Mouse (Mus musculus) liver, embryonic 13.5 days (tissue): Measurements from ENCODE around the gene Fndc7. TPM values are rescaled to one million over a fixed set of nuclear protein-coding genes. Genes with fewer than 3 reads are reported as not detected.

Source experiments
- ATAC-seq: fragments of 200-750 bp; cut with Nextera tagmentation; 2 replicates; pipeline ENCODE4 v1.8.0; 2017; ENCODE audit warnings: low read depth, mild to moderate bottlenecking, moderate number of reproducible peaks, moderate library complexity
- DNase-seq: peaks from one replicate; pipeline ENCODE4 v3.0.0; 2022
- H3K27ac ChIP-seq: fragments of 300-500 bp; sonication (generic); 2 replicates; pipeline ENCODE4 v1.5.1; 2015; ENCODE audit warnings: moderate library complexity, mild to moderate bottlenecking, inconsistent platforms
- H3K27me3 ChIP-seq: fragments of 300-500 bp; sonication (generic); 2 replicates; pipeline ENCODE4 v1.6.1; 2015; ENCODE audit warnings: mild to moderate bottlenecking, inconsistent platforms
- H3K36me3 ChIP-seq: fragments of 300-500 bp; sonication (generic); 2 replicates; pipeline ENCODE4 v1.6.1; 2015; ENCODE audit warnings: mild to moderate bottlenecking, inconsistent platforms
- H3K4me1 ChIP-seq: fragments of 300-500 bp; sonication (generic); replicated peaks from 2 replicates; pipeline ENCODE4 v1.6.1; 2015; ENCODE audit warnings: inconsistent platforms
- H3K4me2 ChIP-seq: fragments of 300-500 bp; sonication (generic); 2 replicates; pipeline ENCODE4 v1.6.1; 2015; ENCODE audit warnings: inconsistent platforms, mild to moderate bottlenecking, moderate library complexity
- H3K4me3 ChIP-seq: fragments of 300-500 bp; sonication (generic); replicated peaks from 2 replicates; pipeline ENCODE4 v1.5.1; 2015; ENCODE audit warnings: mild to moderate bottlenecking, inconsistent platforms
- H3K9ac ChIP-seq: fragments of 300-500 bp; sonication (generic); 2 replicates; pipeline ENCODE4 v1.6.1; 2015; ENCODE audit warnings: mild to moderate bottlenecking, inconsistent platforms
- H3K9me3 ChIP-seq: fragments of 300-500 bp; sonication (generic); replicated peaks from 2 replicates; pipeline ENCODE4 v1.6.1; 2016; ENCODE audit warnings: inconsistent platforms
- WGBS: fragments of 180-500 bp; shearing (Covaris S2); methylation state at CpG from one replicate; pipeline ENCODE4 v1.1.7; 2015; ENCODE audit not compliant: insufficient replicate concordance; 5-methylcytosine and 5-hydroxymethylcytosine counted together
- polyA plus RNA-seq: library from polyadenylated mRNA; unstranded; fragments of >200 nt; fragmentation: Nextera tagmentation; extraction: Ambion mirVana; gene quantifications from 2 replicates; pipeline ENCODE4 v1.2.1, GENCODE M21; 2015

The Fndc7 gene
- 0.05 TPM in 1 of 2 replicates, not detected in the other for polyA plus RNA-seq

GRCm38 (mm10) chr3:108889908-108890307 is at the start of gene Fndc7:
Fndc7 (minus strand) TSS chr3:108890008.
- Histone ChIP-seq H3K36me3 (no peaks in the 10 kb centered on the region), H3K4me1 (peaks cover 19% of the 10 kb centered on the region), H3K27ac (no peak within 1 kb of the TSS), H3K9ac (no peak within 1 kb of the TSS), H3K9me3 (no peaks in the 10 kb centered on the region), H3K27me3 (no peaks in the 10 kb centered on the region), H3K4me3 (no peak within 1 kb of the TSS), H3K4me2 (no peak within 1 kb of the TSS)
- WGBS = 70% methylated on average over 1 of the region's 1 CpGs
- ATAC-seq (no peak), DNase-seq (no peak)

GRCm38 (mm10) chr3:108939573-108939972 is 49.8 kb upstream of the Fndc7 start, which contains the start of gene Henmt1:
Henmt1 (plus strand) TSS chr3:108939873.
- Histone ChIP-seq H3K9ac (no peak within 1 kb of the TSS), H3K9me3 (no peaks in the 10 kb centered on the region), H3K27me3 (no peaks in the 10 kb centered on the region), H3K4me2 (peak within 1 kb of the TSS; percentile 53), H3K4me1 (0 out of 2 replicates have a peak, but pooled peaks cover 6% of the 10 kb centered on the region), H3K4me3 (peak within 1 kb of the TSS; percentile 25; the same call in 1 of the 2 replicates), H3K36me3 (no peaks in the 10 kb centered on the region), H3K27ac (no peak within 1 kb of the TSS)
- ATAC-seq (no peak), DNase-seq (no peak)
- 73% methylated on average over 5 of the region's 5 CpGs for WGBS

- H3K9ac ChIP-seq = no peak overlapping the region
- DNase-seq = no peak
- H3K36me3 ChIP-seq = no peaks in the 10 kb centered on the region
- H3K4me1 ChIP-seq = 0 out of 2 replicates have a peak, but pooled peaks cover 6% of the 10 kb centered on the region
- no peaks in the 10 kb centered on the region for H3K9me3 ChIP-seq
- H3K4me2 ChIP-seq = no peak overlapping the region
- 77% methylated on average over 5 of the region's 5 CpGs for WGBS
- ATAC-seq = no peak
- H3K27me3 ChIP-seq = no peaks in the 10 kb centered on the region
- H3K4me3 ChIP-seq = no peak overlapping the region
- no peak overlapping the region for H3K27ac ChIP-seq
Observed at GRCm38 (mm10) chr3:108938691-108939090, 48.9 kb upstream of the Fndc7 start.

- Histone ChIP-seq H3K4me2 (no peak overlapping the region), H3K9ac (no peak overlapping the region), H3K27ac (no peak overlapping the region), H3K4me1 (no peaks in the 10 kb centered on the region), H3K27me3 (no peaks in the 10 kb centered on the region), H3K36me3 (no peaks in the 10 kb centered on the region), H3K9me3 (no peaks in the 10 kb centered on the region), H3K4me3 (no peak overlapping the region)
- DNase-seq = no peak
- ATAC-seq = no peak
- 76% methylated on average over 6 of the region's 6 CpGs for WGBS
Observed at GRCm38 (mm10) chr3:108933557-108933956, 43.7 kb upstream of the Fndc7 start.

- H3K9ac ChIP-seq = no peak overlapping the region
- no peak overlapping the region for H3K27ac ChIP-seq
- no peak overlapping the region for H3K4me2 ChIP-seq
- no peaks in the 10 kb centered on the region for H3K9me3 ChIP-seq
- 42% methylated on average over 1 of the region's 1 CpGs for WGBS
- no peaks in the 10 kb centered on the region for H3K36me3 ChIP-seq
- no peak for ATAC-seq
- peaks cover 21% of the 10 kb centered on the region for H3K4me1 ChIP-seq
- no peaks in the 10 kb centered on the region for H3K27me3 ChIP-seq
- DNase-seq = no peak
- no peak overlapping the region for H3K4me3 ChIP-seq
Observed at GRCm38 (mm10) chr3:108926308-108926707, 36.5 kb upstream of the Fndc7 start.

- no peak for ATAC-seq
- WGBS = 76% methylated on average over 4 of the region's 4 CpGs
- Histone ChIP-seq H3K27me3 (no peaks in the 10 kb centered on the region), H3K4me1 (peaks cover 27% of the 10 kb centered on the region), H3K4me3 (no peak overlapping the region), H3K36me3 (no peaks in the 10 kb centered on the region), H3K9ac (no peak overlapping the region), H3K4me2 (no peak overlapping the region), H3K9me3 (no peaks in the 10 kb centered on the region), H3K27ac (no peak overlapping the region)
- DNase-seq = no peak
Observed at GRCm38 (mm10) chr3:108925677-108926076, 35.9 kb upstream of the Fndc7 start.

GRCm38 (mm10) chr3:108921822-108922221 is 32.0 kb upstream of the Fndc7 start:
- H3K27ac ChIP-seq = peak overlapping the region; percentile 62
- peak overlapping the region; percentile 9; the same call in 1 of the 2 replicates for H3K4me2 ChIP-seq

GRCm38 (mm10) chr3:108920442-108921070 is 30.7 kb upstream of the Fndc7 start:
- Histone ChIP-seq H3K4me3 (no peak overlapping the region), H3K4me1 (peaks cover 59% of the 10 kb centered on the region), H3K36me3 (no peaks in the 10 kb centered on the region), H3K4me2 (no peak overlapping the region), H3K9me3 (no peaks in the 10 kb centered on the region), H3K9ac (no peak overlapping the region), H3K27ac (no peak overlapping the region), H3K27me3 (no peaks in the 10 kb centered on the region)
- WGBS = 77% methylated on average over 3 of the region's 3 CpGs
- ATAC-seq (no peak), DNase-seq (no peak)

More at GRCm38 (mm10) chr3:108921822-108922221, 32.0 kb upstream of the Fndc7 start:
- Histone ChIP-seq H3K27me3 (no peaks in the 10 kb centered on the region), H3K36me3 (no peaks in the 10 kb centered on the region), H3K9ac (no peak overlapping the region), H3K9me3 (no peaks in the 10 kb centered on the region), H3K4me3 (no peak overlapping the region), H3K4me1 (peaks cover 53% of the 10 kb centered on the region)
- 25% methylated on average over 1 of the region's 1 CpGs for WGBS
- ATAC-seq (peak; percentile 99), DNase-seq (peak; percentile 67)

- Histone ChIP-seq H3K27me3 (no peaks in the 10 kb centered on the region), H3K4me1 (peaks cover 61% of the 10 kb centered on the region), H3K9me3 (no peaks in the 10 kb centered on the region), H3K4me2 (no peak overlapping the region), H3K4me3 (no peak overlapping the region), H3K27ac (no peak overlapping the region), H3K9ac (no peak overlapping the region), H3K36me3 (no peaks in the 10 kb centered on the region)
- 83% methylated on average over 1 of the region's 1 CpGs for WGBS
- no peak for DNase-seq
- ATAC-seq = no peak
Observed at GRCm38 (mm10) chr3:108918852-108919251, 29.0 kb upstream of the Fndc7 start.

- H3K9me3 ChIP-seq = no peaks in the 10 kb centered on the region
- 65% methylated on average over 3 of the region's 3 CpGs for WGBS
- DNase-seq = no peak
- no peak overlapping the region for H3K27ac ChIP-seq
- no peaks in the 10 kb centered on the region for H3K36me3 ChIP-seq
- no peak overlapping the region for H3K9ac ChIP-seq
- no peak overlapping the region for H3K4me2 ChIP-seq
- H3K27me3 ChIP-seq = no peaks in the 10 kb centered on the region
- no peak overlapping the region for H3K4me3 ChIP-seq
- H3K4me1 ChIP-seq = peaks cover 61% of the 10 kb centered on the region
- ATAC-seq = no peak
Observed at GRCm38 (mm10) chr3:108917986-108918385, 28.2 kb upstream of the Fndc7 start.

- H3K9ac ChIP-seq = peak overlapping the region; percentile 26
- H3K4me1 ChIP-seq = peaks cover 58% of the 10 kb centered on the region
- WGBS = 38% methylated on average over 4 of the region's 4 CpGs
Observed at GRCm38 (mm10) chr3:108916857-108917256, 27.0 kb upstream of the Fndc7 start.

GRCm38 (mm10) chr3:108915999-108916398 is 26.2 kb upstream of the Fndc7 start:
- 64% methylated on average over 1 of the region's 1 CpGs for WGBS
- Histone ChIP-seq H3K9ac (no peak overlapping the region), H3K27me3 (no peaks in the 10 kb centered on the region), H3K4me1 (peaks cover 50% of the 10 kb centered on the region), H3K36me3 (no peaks in the 10 kb centered on the region), H3K4me3 (no peak overlapping the region), H3K4me2 (no peak overlapping the region), H3K27ac (no peak overlapping the region), H3K9me3 (no peaks in the 10 kb centered on the region)
- ATAC-seq (no peak), DNase-seq (no peak)

More at GRCm38 (mm10) chr3:108916857-108917256, 27.0 kb upstream of the Fndc7 start:
- Histone ChIP-seq H3K27ac (no peak overlapping the region), H3K4me2 (peak overlapping the region; percentile 30), H3K36me3 (no peaks in the 10 kb centered on the region), H3K4me3 (no peak overlapping the region), H3K27me3 (no peaks in the 10 kb centered on the region), H3K9me3 (no peaks in the 10 kb centered on the region)
- DNase-seq = no peak
- no peak for ATAC-seq
